Mouse (Mus musculus) heart, postnatal 0 days (tissue): ENCODE data around the gene Oas1c.

Experiments used
- CTCF ChIP-seq: IDR thresholded peaks from 2 replicates; pipeline ENCODE4 v1.5.1; 2016; ENCODE audit warnings: antibody characterized with exemption, control low read depth, low read depth
- EP300 ChIP-seq: IDR thresholded peaks from 2 replicates; pipeline ENCODE4 v1.6.1; 2016; ENCODE audit warnings: antibody characterized with exemption, low read depth

DNA sequence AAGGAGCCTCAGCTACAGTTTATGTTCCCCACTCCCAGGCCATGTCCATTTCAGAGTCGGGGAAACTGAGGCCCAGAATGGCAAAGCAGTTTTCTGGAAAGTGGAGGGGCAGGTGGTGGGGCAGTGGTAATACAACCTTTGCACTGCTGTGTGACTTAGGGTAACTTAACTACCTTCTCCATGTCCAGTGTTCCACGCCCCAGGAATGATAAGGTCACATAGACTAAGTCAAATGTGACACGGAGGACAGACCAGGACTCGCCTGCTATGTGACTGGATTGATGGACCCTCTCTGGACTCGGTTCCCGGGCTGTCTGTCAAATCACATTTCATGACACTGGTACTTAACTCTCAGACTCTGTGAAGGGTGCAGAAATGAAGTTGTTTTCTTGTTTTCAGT is 709 bp upstream of the Oas1c start:
- TF ChIP-seq CTCF = no peak
- TF ChIP-seq EP300 = no peak
